ENCODE assay signal across 18 mouse cellular contexts in the genomic region with DNA sequence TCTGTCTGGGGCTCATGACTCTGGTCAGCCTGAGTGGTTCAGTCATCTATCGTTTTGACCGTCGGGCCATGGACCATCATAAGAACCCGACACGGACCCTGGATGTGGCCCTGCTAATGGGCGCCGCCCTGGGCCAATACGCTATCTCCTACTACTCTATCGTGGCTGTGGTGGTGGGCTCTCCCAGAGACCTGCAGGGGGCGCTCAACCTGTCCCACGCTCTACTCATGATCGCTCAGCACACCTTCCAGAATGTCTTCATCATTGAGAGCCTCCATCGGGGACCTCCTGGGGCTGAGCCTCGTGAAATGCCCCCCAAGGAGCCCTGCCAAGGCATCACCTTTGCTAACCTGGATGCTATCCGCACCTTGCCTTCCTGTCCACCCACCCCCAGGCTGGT. TPM values are rescaled to one million over a fixed set of nuclear protein-coding genes. Genes with fewer than 3 reads are reported as not detected.
A peak's percentile ranks its signal among the peaks of the same experiment; 100 is the strongest.
DNase-seq lines count a peak whose midpoint lies in the region; ATAC-seq and TF ChIP-seq lines count a peak whose summit lies in the region.
"Had no signal": no experiment of that assay in that cellular context is flagged by ENCODE, and none has a peak within 500 bp of the region (broad histone marks: within the 10 kb centered on the region; RNA-seq: fewer than 3 reads in every experiment).

No protein-coding gene starts in this region.

- 71% methylated on average over 15 of the region's 15 CpGs for WGBS in intestine, postnatal 0 days
- 73% methylated on average over 15 of the region's 15 CpGs for WGBS in intestine, embryonic 15.5 days
- 70% methylated on average over 15 of the region's 15 CpGs for WGBS in midbrain, postnatal 0 days
- WGBS in midbrain, embryonic 15.5 days = 73% methylated on average over 15 of the region's 15 CpGs
- 62% methylated on average over 15 of the region's 15 CpGs for WGBS in bone marrow, adult 2 months

- H3K9ac ChIP-seq in intestine, postnatal 0 days (ENCODE audit: low read depth, low read length) = no peak overlapping the region
- no peak overlapping the region for H3K9ac ChIP-seq in intestine, embryonic 15.5 days
- no peak overlapping the region for H3K9ac ChIP-seq in midbrain, postnatal 0 days (replicated peaks; ENCODE audit: low read length, poor library complexity, severe bottlenecking)
- H3K9ac ChIP-seq in midbrain, embryonic 15.5 days = no peak overlapping the region
- H3K9ac ChIP-seq: limb, embryonic 15.5 days had no signal

- peak; percentile 48 for TF ChIP-seq CTCF in intestine, postnatal 0 days (IDR thresholded peaks at IDR 0.05; ENCODE audit: low read depth)
- peak; percentile 4; the same call in 1 of the 2 replicates for TF ChIP-seq CTCF in midbrain, postnatal 0 days (IDR thresholded peaks at IDR 0.05)
- TF ChIP-seq CTCF in bone marrow, adult 2 months (IDR thresholded peaks at IDR 0.05; ENCODE audit: control insufficient read depth, insufficient read depth, low read length) = 0 out of 2 replicates have a peak, but pooled peaks have one; percentile 10

- no peak for TF ChIP-seq POLR2A in bone marrow, adult 2 months (IDR thresholded peaks at IDR 0.05; ENCODE audit: borderline replicate concordance, control insufficient read depth, low read depth, low read length)

- no peaks in the 10 kb centered on the region for H3K9me3 ChIP-seq in intestine, postnatal 0 days (ENCODE audit: control insufficient read depth)
- H3K9me3 ChIP-seq in intestine, embryonic 15.5 days = no peaks in the 10 kb centered on the region
- H3K9me3 ChIP-seq in midbrain, postnatal 0 days (ENCODE audit: low read length) = no peaks in the 10 kb centered on the region
- no peaks in the 10 kb centered on the region for H3K9me3 ChIP-seq in midbrain, embryonic 15.5 days
- H3K9me3 ChIP-seq: limb, embryonic 15.5 days; midbrain, embryonic 10.5 days had no signal

- no peak overlapping the region for H3K27ac ChIP-seq in intestine, postnatal 0 days (ENCODE audit: low read depth, low read length)
- no peak overlapping the region for H3K27ac ChIP-seq in intestine, embryonic 15.5 days
- no peak overlapping the region for H3K27ac ChIP-seq in midbrain, postnatal 0 days (ENCODE audit: low read depth, low read length)
- H3K27ac ChIP-seq in midbrain, embryonic 15.5 days = no peak overlapping the region
- no peak overlapping the region for H3K27ac ChIP-seq in bone marrow, adult 2 months (ENCODE audit: control insufficient read depth, insufficient read depth, low read depth, low read length, poor library complexity)
- H3K27ac ChIP-seq: limb, embryonic 15.5 days; midbrain, embryonic 10.5 days had no signal

- DNase-seq in midbrain, postnatal 0 days (ENCODE audit: low spot score) = no peak
- DNase-seq in thymus, postnatal 0 days (ENCODE audit: low spot score) = peak; percentile 21
- DNase-seq in embryo, embryonic 10.5 days (ENCODE audit: low spot score) = no peak
- DNase-seq: adrenal gland, postnatal 25 days; cerebellum, adult 11-12 months; embryo, embryonic 11 days; heart, postnatal 14 days; spleen, adult 18-20 months had no signal

- ATAC-seq in intestine, postnatal 0 days = no peak
- ATAC-seq in intestine, embryonic 15.5 days = no peak
- ATAC-seq in midbrain, postnatal 0 days (ENCODE audit: low FRiP score) = no peak
- ATAC-seq in midbrain, embryonic 15.5 days (replicated peaks) = no peak
- ATAC-seq in cerebellum, adult (ENCODE audit: insufficient number of reproducible peaks, low FRiP score, low TSS enrichment) = no peak
- ATAC-seq: inflammation-experienced regulatory T-cells, adult 6 months had no signal

- H3K36me3 ChIP-seq in intestine, postnatal 0 days (ENCODE audit: control insufficient read depth, insufficient read depth) = no peaks in the 10 kb centered on the region
- H3K36me3 ChIP-seq in intestine, embryonic 15.5 days = no peaks in the 10 kb centered on the region
- H3K36me3 ChIP-seq in midbrain, postnatal 0 days (ENCODE audit: insufficient read depth, low read length) = no peaks in the 10 kb centered on the region
- H3K36me3 ChIP-seq in midbrain, embryonic 15.5 days (replicated peaks) = no peaks in the 10 kb centered on the region
- H3K36me3 ChIP-seq: limb, embryonic 15.5 days; midbrain, embryonic 10.5 days had no signal

- no peak overlapping the region for H3K4me2 ChIP-seq in intestine, postnatal 0 days (replicated peaks; ENCODE audit: low read depth)
- H3K4me2 ChIP-seq in intestine, embryonic 15.5 days (replicated peaks) = no peak overlapping the region
- no peak overlapping the region for H3K4me2 ChIP-seq in midbrain, postnatal 0 days (ENCODE audit: low read depth, low read length, poor library complexity, severe bottlenecking)
- H3K4me2 ChIP-seq in midbrain, embryonic 15.5 days = no peak overlapping the region
- H3K4me2 ChIP-seq: limb, embryonic 15.5 days had no signal

- peaks cover 44% of the 10 kb centered on the region for H3K27me3 ChIP-seq in intestine, postnatal 0 days (replicated peaks; ENCODE audit: control insufficient read depth, insufficient read depth, low read length)
- H3K27me3 ChIP-seq in intestine, embryonic 15.5 days (replicated peaks) = peaks cover 41% of the 10 kb centered on the region
- H3K27me3 ChIP-seq in midbrain, postnatal 0 days (ENCODE audit: insufficient read depth, low read length) = 0 out of 2 replicates have a peak, but pooled peaks cover 3% of the 10 kb centered on the region
- peaks cover 11% of the 10 kb centered on the region for H3K27me3 ChIP-seq in midbrain, embryonic 15.5 days (replicated peaks)

- no peak overlapping the region for H3K4me3 ChIP-seq in intestine, postnatal 0 days (ENCODE audit: low read depth, low read length)
- no peak overlapping the region for H3K4me3 ChIP-seq in intestine, embryonic 15.5 days (replicated peaks)
- H3K4me3 ChIP-seq in midbrain, postnatal 0 days (ENCODE audit: low read depth, low read length) = no peak overlapping the region
- H3K4me3 ChIP-seq in midbrain, embryonic 15.5 days = no peak overlapping the region
- no peak overlapping the region for H3K4me3 ChIP-seq in bone marrow, adult 2 months (replicated peaks; ENCODE audit: control insufficient read depth, low read depth, low read length)
- H3K4me3 ChIP-seq: limb, embryonic 15.5 days; midbrain, embryonic 10.5 days had no signal

- H3K4me1 ChIP-seq in intestine, postnatal 0 days (replicated peaks; ENCODE audit: control insufficient read depth, insufficient read depth, low read length) = peaks cover under 1% of the 10 kb centered on the region; the same call in 1 of the 2 replicates
- peaks cover under 1% of the 10 kb centered on the region; the same call in 1 of the 2 replicates for H3K4me1 ChIP-seq in intestine, embryonic 15.5 days (replicated peaks)
- H3K4me1 ChIP-seq in midbrain, postnatal 0 days (ENCODE audit: insufficient read depth, low read length) = 0 out of 2 replicates have a peak, but pooled peaks cover under 1% of the 10 kb centered on the region
- H3K4me1 ChIP-seq in midbrain, embryonic 15.5 days = peaks cover 2% of the 10 kb centered on the region
- no peaks in the 10 kb centered on the region for H3K4me1 ChIP-seq in bone marrow, adult 2 months (ENCODE audit: control insufficient read depth, insufficient read depth, low read length)

RNA-seq across cellular contexts. Expression of gene Otop3, which starts 5.2 kb away (rescaled TPM):
- 2.3 and 4.3 TPM in 2 replicates for polyA plus RNA-seq in intestine, postnatal 0 days (2015; fragmentation: Nextera tagmentation; extraction: Ambion mirVana)
- polyA plus RNA-seq in intestine, embryonic 15.5 days (2015; fragmentation: Nextera tagmentation; extraction: Ambion mirVana) = 0.77 and 1.2 TPM in 2 replicates
- 2.1 and 3.7 TPM in 2 replicates for total RNA-seq in midbrain, postnatal 0 days (2014; rRNA removed)
- polyA plus RNA-seq in midbrain, postnatal 0 days (2015; fragmentation: Nextera tagmentation; extraction: Ambion mirVana) = 1.8 and 2.1 TPM in 2 replicates
- polyA plus RNA-seq in midbrain, embryonic 15.5 days (2015; fragmentation: Nextera tagmentation; extraction: Ambion mirVana) = 0.75 and 0.90 TPM in 2 replicates
- polyA plus RNA-seq in bone marrow, adult 2 months (2011; ENCODE audit: insufficient read depth, insufficient read length, low replicate concordance, missing spikeins) = not detected in 2 replicates
- not detected in 2 replicates for polyA plus RNA-seq in thymus, postnatal 0 days (2015; fragmentation: Nextera tagmentation; extraction: Ambion mirVana)
- total RNA-seq: adrenal gland, postnatal 25 days; granulocyte monocyte progenitor cell, adult 5-6 weeks; heart, postnatal 14 days had no signal
- polyA plus RNA-seq: inflammation-experienced regulatory T-cells, adult 6 months had no signal

RNA-seq across cellular contexts. Expression of gene Ush1g, which starts 7.5 kb away (rescaled TPM):
- polyA plus RNA-seq in intestine, postnatal 0 days (2015; fragmentation: Nextera tagmentation; extraction: Ambion mirVana) = 0.05 and 0.09 TPM in 2 replicates
- polyA plus RNA-seq in intestine, embryonic 15.5 days (2015; fragmentation: Nextera tagmentation; extraction: Ambion mirVana) = 0.08 TPM in 1 of 2 replicates, not detected in the other
- total RNA-seq in midbrain, postnatal 0 days (2014; rRNA removed) = 0.14 TPM in 1 of 2 replicates, not detected in the other
- polyA plus RNA-seq in midbrain, postnatal 0 days (2015; fragmentation: Nextera tagmentation; extraction: Ambion mirVana) = 0.21 and 0.32 TPM in 2 replicates
- polyA plus RNA-seq in midbrain, embryonic 15.5 days (2015; fragmentation: Nextera tagmentation; extraction: Ambion mirVana) = 0.09 and 0.18 TPM in 2 replicates
- polyA plus RNA-seq in bone marrow, adult 2 months (2011; ENCODE audit: insufficient read depth, insufficient read length, low replicate concordance, missing spikeins) = 0.29 TPM in 1 of 2 replicates, not detected in the other
- not detected in 2 replicates for polyA plus RNA-seq in thymus, postnatal 0 days (2015; fragmentation: Nextera tagmentation; extraction: Ambion mirVana)
- total RNA-seq: granulocyte monocyte progenitor cell, adult 5-6 weeks had no signal
- polyA plus RNA-seq: inflammation-experienced regulatory T-cells, adult 6 months; midbrain, embryonic 10.5 days; neural tube, embryonic 11.5 days had no signal

RNA-seq across cellular contexts. Expression of gene Otop2, which starts 22.4 kb away (rescaled TPM):
- polyA plus RNA-seq in intestine, postnatal 0 days (2015; fragmentation: Nextera tagmentation; extraction: Ambion mirVana) = 0.05 TPM in 1 of 2 replicates, not detected in the other
- polyA plus RNA-seq in intestine, embryonic 15.5 days (2015; fragmentation: Nextera tagmentation; extraction: Ambion mirVana) = not detected in 2 replicates
- 0.05 and 1.5 TPM in 2 replicates for total RNA-seq in midbrain, postnatal 0 days (2014; rRNA removed)
- polyA plus RNA-seq in midbrain, postnatal 0 days (2015; fragmentation: Nextera tagmentation; extraction: Ambion mirVana) = 0.15 and 0.22 TPM in 2 replicates
- 0.17 TPM in 1 of 2 replicates, not detected in the other for polyA plus RNA-seq in midbrain, embryonic 15.5 days (2015; fragmentation: Nextera tagmentation; extraction: Ambion mirVana)
- polyA plus RNA-seq in bone marrow, adult 2 months (2011; ENCODE audit: insufficient read depth, insufficient read length, low replicate concordance, missing spikeins) = not detected in 2 replicates
- not detected in 2 replicates for polyA plus RNA-seq in thymus, postnatal 0 days (2015; fragmentation: Nextera tagmentation; extraction: Ambion mirVana)
- total RNA-seq: adrenal gland, postnatal 25 days; granulocyte monocyte progenitor cell, adult 5-6 weeks; heart, postnatal 14 days had no signal
- polyA plus RNA-seq: inflammation-experienced regulatory T-cells, adult 6 months; midbrain, embryonic 10.5 days; neural tube, embryonic 11.5 days had no signal

RNA-seq across cellular contexts. Expression of gene Fads6, which starts 31.9 kb away (rescaled TPM):
- 0.26 and 0.55 TPM in 2 replicates for polyA plus RNA-seq in intestine, postnatal 0 days (2015; fragmentation: Nextera tagmentation; extraction: Ambion mirVana)
- 1.5 and 1.7 TPM in 2 replicates for polyA plus RNA-seq in intestine, embryonic 15.5 days (2015; fragmentation: Nextera tagmentation; extraction: Ambion mirVana)
- total RNA-seq in midbrain, postnatal 0 days (2014; rRNA removed) = 10.2 and 10.6 TPM in 2 replicates
- polyA plus RNA-seq in midbrain, postnatal 0 days (2015; fragmentation: Nextera tagmentation; extraction: Ambion mirVana) = 1.4 and 1.6 TPM in 2 replicates
- 0.96 and 1.0 TPM in 2 replicates for polyA plus RNA-seq in midbrain, embryonic 15.5 days (2015; fragmentation: Nextera tagmentation; extraction: Ambion mirVana)
- polyA plus RNA-seq in bone marrow, adult 2 months (2011; ENCODE audit: insufficient read depth, insufficient read length, low replicate concordance, missing spikeins) = 0.77 and 1.4 TPM in 2 replicates
- polyA plus RNA-seq in thymus, postnatal 0 days (2015; fragmentation: Nextera tagmentation; extraction: Ambion mirVana) = 0.37 and 0.39 TPM in 2 replicates

RNA-seq across cellular contexts. Expression of gene Hid1, which starts 38.2 kb away (rescaled TPM):
- polyA plus RNA-seq in intestine, postnatal 0 days (2015; fragmentation: Nextera tagmentation; extraction: Ambion mirVana) = 10.8 and 12.1 TPM in 2 replicates
- polyA plus RNA-seq in intestine, embryonic 15.5 days (2015; fragmentation: Nextera tagmentation; extraction: Ambion mirVana) = 17.1 and 22.7 TPM in 2 replicates
- 96.0 and 106 TPM in 2 replicates for total RNA-seq in midbrain, postnatal 0 days (2014; rRNA removed)
- polyA plus RNA-seq in midbrain, postnatal 0 days (2015; fragmentation: Nextera tagmentation; extraction: Ambion mirVana) = 65.6 TPM in 2 replicates
- polyA plus RNA-seq in midbrain, embryonic 15.5 days (2015; fragmentation: Nextera tagmentation; extraction: Ambion mirVana) = 67.0 and 67.2 TPM in 2 replicates
- 3.4 and 4.3 TPM in 2 replicates for polyA plus RNA-seq in bone marrow, adult 2 months (2011; ENCODE audit: insufficient read depth, insufficient read length, low replicate concordance, missing spikeins)
- polyA plus RNA-seq in thymus, postnatal 0 days (2015; fragmentation: Nextera tagmentation; extraction: Ambion mirVana) = 23.2 and 27.1 TPM in 2 replicates
- total RNA-seq: granulocyte monocyte progenitor cell, adult 5-6 weeks had no signal
